Mouse (Mus musculus) lung, postnatal 0 days (tissue): ENCODE results near the gene 4933402J07Rik.

Experiments
- CTCF ChIP-seq: IDR thresholded peaks from 2 replicates; pipeline ENCODE4 v1.5.1; 2016; ENCODE audit warnings: antibody characterized with exemption, mild to moderate bottlenecking
- EP300 ChIP-seq: IDR thresholded peaks from 2 replicates; pipeline ENCODE4 v1.6.1; 2016; ENCODE audit warnings: antibody characterized with exemption, mild to moderate bottlenecking, control low read depth

DNA sequence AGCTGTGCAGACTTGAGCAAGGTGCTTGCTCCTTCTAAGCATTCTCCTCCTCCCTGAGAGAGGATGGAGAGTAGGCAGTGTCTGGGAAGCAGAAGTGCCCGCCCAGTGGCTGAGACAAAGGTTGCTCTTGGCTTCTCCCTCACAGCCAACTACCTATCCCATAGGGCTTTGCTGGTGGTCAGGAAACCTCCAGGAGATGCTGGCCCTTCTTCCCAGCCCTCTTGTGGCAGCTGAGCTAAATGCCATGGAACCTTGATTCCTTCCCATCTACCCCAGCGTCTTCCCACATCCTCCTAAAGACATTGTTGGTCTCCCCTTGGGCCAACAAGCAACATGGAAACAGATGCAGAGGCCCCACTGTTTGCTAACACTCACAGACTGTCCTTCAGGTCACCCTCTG lies 28.8 kb upstream of the 4933402J07Rik start:
- TF ChIP-seq CTCF (0 out of 2 replicates have a peak, but pooled peaks have one; percentile 4), EP300 (no peak)
